ENCODE assay signal across 28 mouse cellular contexts in genomic region chr6:128900796-128901552, GRCm38 (mm10). TPM values are rescaled to one million over a fixed set of nuclear protein-coding genes. Genes with fewer than 3 reads are reported as not detected.
"Had no signal": no experiment of that assay in that cellular context is flagged by ENCODE, and none has a peak within 500 bp of the region (broad histone marks: within the 10 kb centered on the region; RNA-seq: fewer than 3 reads in every experiment).

No protein-coding gene starts in this region.

RNA-seq across cellular contexts. Expression of gene BC035044, which starts 10.0 kb away (rescaled TPM):
- total RNA-seq: gastrocnemius, adult 2 months; hindbrain, postnatal 0 days had no signal
- polyA plus RNA-seq: heart, postnatal 0 days had no signal

RNA-seq across cellular contexts. Expression of gene Clec2i, which starts 13.6 kb away (rescaled TPM):
- total RNA-seq: gastrocnemius, adult 2 months; gastrocnemius, postnatal 25 days; heart, postnatal 36 days; hindbrain, postnatal 0 days; layer of hippocampus, adult 18-20 months; layer of hippocampus, adult 8-10 months; layer of hippocampus, postnatal 36 days; left cerebral cortex, adult 18-20 months; left cerebral cortex, postnatal 10 days; left cerebral cortex, postnatal 25 days; left cerebral cortex, postnatal 4 days had no signal
- polyA plus RNA-seq: heart, embryonic 11.5 days; heart, embryonic 13.5 days; heart, postnatal 0 days; hindbrain, embryonic 10.5 days; hindbrain, embryonic 13.5 days; hindbrain, embryonic 15.5 days; limb, embryonic 12.5 days; liver, embryonic 11.5 days had no signal

RNA-seq across cellular contexts. Expression of gene Clec2g, which starts 33.2 kb away (rescaled TPM):
- total RNA-seq: hindbrain, postnatal 0 days; layer of hippocampus, postnatal 14 days; left cerebral cortex, adult 18-20 months; left cerebral cortex, postnatal 10 days; left cerebral cortex, postnatal 25 days; left cerebral cortex, postnatal 4 days had no signal
- polyA plus RNA-seq: heart, adult 2 months; heart, embryonic 11.5 days; heart, embryonic 13.5 days; heart, embryonic 15.5 days; heart, postnatal 0 days; hindbrain, embryonic 10.5 days; hindbrain, embryonic 13.5 days; hindbrain, embryonic 15.5 days; hindbrain, postnatal 0 days; intestine, embryonic 14.5 days; intestine, embryonic 16.5 days; kidney, adult 2 months; kidney, embryonic 15.5 days; kidney, postnatal 0 days; large intestine, adult 2 months; limb, embryonic 12.5 days; liver, embryonic 11.5 days had no signal
